Mouse (Mus musculus): ENCODE measurements at regions not wholly inside any gene's neighbourhood (a gene's known extent, or its start where the extent isn't known, plus 50 kb on each side); places are given as distances from the start of the nearest gene placed in this dataset.

- no peak for TF ChIP-seq CTCF (conservative IDR thresholded peaks at IDR 0.05; ENCODE audit: low read length)
- TF ChIP-seq NANOG (IDR thresholded peaks at IDR 0.05; ENCODE audit: borderline replicate concordance, low read length), result no peak
Observed at GRCm38 (mm10) chr15:56077081-56077480, 1400.3 kb downstream of the Slc22a22 start.
